Mouse (Mus musculus) heart, adult 2 months (tissue): Measurements from ENCODE around the gene Csdc2.
A peak's percentile ranks its signal among the peaks of the same experiment; 100 is the strongest.

Source experiments
- CTCF ChIP-seq: fragments of 200-600 bp; IDR thresholded peaks from 2 replicates; pipeline ENCODE4 v1.8.1; 2022; ENCODE audit warnings: antibody characterized with exemption, mild to moderate bottlenecking, moderate library complexity
- EP300 ChIP-seq: fragments of 200-500 bp; IDR thresholded peaks from 2 replicates; pipeline ENCODE4 v1.6.1; 2011; ENCODE audit warnings: low read depth, low read length, control low read depth; ENCODE audit not compliant: insufficient read depth
- POLR2A ChIP-seq: fragments of 200-500 bp; IDR thresholded peaks from 2 replicates; pipeline ENCODE4 v1.6.1; 2011; ENCODE audit warnings: mild to moderate bottlenecking, low read depth, low read length, control low read depth; ENCODE audit not compliant: insufficient read depth

- peak; percentile 78 for TF ChIP-seq CTCF
- TF ChIP-seq POLR2A = no peak
- TF ChIP-seq EP300 = no peak
These were observed 19.9 kb downstream of the Csdc2 start for GRCm38 (mm10) chr15:81956457-81956856.
